Mouse (Mus musculus) embryo, embryonic 11.5 days (tissue): ENCODE measurements around the gene Klhl36.
"Not testable (repeated sequence)": the region's sequence is repeated elsewhere in the genome, so short reads cannot be mapped to it uniquely, and the experiment has no call there.

ENCODE experiments used
- DNase-seq: peaks from one replicate; pipeline ENCODE4 v3.0.0-alpha.2; 2012; ENCODE audit warnings: low read depth, low spot score

Klhl36 gene

DNA sequence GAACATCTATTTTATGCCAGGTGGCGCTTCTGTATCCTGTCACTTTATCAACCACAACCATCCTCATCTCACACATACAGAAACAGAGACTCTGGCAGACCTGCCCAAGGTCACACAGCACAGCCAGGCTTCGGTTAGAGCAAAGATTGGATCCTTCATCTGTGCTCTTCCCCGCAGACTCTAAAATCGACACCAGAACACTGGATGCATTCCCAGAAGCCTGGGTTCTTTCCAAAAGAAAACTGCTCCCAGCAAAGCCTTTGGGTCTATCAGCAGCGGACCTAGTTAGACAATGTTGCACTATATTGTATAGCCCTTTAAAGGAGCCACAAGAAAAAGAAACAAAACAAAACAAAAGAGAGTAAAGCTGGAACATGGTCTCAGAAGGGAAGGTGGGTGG lies 26.8 kb upstream of the Klhl36 start:
- DNase-seq, result no peak

DNA sequence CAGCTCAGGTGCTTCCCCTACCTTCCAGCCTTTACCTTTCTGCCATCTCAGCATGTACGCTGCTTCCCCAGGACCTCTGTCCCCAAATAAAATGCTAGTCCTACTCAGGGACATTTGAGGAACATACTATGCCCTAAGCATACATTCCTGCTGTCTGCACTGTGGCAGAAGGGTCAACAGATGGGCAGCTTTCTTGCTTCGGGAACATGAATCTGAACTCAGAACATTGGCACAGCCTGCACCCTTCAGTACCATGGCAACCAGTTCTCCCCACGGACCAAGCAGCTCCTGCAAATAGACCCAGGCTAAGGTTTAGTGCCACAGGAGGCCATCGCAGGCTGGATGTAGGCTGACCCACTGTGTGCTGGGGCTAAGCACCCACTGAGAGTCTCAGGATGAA lies 25.2 kb upstream of the Klhl36 start:
- DNase-seq, result no peak

DNA sequence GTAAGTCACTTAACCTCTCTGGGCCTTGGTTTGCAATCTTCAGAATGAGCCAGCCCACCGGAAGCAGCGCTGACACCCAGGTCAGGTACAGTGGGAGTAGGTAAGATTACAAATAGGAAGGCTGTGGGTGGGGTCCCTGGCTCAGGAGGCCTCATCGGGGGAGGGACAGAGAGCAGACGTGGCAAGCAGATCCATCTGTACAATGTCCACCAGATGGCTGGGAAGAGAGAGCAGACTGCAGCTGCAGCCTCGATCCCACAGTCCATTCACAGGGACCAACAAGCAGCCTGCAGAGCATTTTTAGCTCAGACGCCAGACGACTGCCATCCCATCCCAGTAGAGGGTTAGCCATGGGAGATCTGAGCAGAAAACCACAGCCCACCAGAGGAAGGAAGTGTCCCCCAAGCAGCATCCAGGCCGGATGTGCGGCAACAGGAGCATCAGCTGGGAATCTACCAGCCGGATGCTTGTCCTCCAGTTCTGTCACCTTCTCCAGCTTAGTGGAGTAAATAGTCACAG lies 24.5 kb upstream of the Klhl36 start:
- DNase-seq, result no peak

DNA sequence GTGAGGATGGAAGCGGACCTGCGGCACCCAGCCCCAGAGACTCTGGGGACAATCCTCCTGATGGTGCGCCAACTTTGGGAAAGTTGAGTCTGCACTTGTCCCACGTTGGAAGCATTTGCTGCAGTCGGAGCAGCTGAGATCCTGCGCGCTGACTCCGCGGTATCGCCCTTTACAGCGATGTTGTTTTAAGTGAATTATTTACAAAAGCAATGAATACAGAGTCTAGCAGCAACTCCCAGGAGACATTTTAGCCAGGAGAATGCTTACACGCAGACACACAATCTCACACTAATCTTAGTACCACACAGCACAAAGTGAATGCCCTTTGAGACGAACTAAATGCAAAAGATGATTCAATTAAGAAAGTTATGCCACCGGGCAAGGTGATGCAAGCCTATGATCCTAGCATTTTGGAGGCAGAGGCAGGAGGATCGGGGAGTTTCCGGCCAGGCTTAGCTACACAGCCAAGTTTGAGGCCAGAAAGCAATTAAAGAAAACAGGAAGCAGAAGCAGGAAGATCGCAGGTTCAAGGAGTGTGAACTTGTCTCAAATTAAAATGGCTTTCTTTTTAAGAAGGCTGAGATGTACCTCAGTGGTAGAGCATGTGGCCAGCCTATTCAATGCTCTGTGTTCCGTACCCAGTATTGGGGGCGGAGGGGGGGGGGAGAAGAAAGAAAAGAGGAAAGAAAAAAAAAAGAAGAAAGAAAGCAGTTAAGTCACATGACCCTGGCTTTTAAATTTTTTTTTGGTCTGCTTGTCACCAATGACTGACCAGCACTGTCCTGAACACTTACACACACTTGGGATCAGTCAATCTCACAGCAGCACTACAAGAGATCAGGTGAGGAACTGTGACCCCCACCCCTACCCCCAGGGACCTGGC lies 23.7 kb upstream of the Klhl36 start:
- DNase-seq, result no peak

DNA sequence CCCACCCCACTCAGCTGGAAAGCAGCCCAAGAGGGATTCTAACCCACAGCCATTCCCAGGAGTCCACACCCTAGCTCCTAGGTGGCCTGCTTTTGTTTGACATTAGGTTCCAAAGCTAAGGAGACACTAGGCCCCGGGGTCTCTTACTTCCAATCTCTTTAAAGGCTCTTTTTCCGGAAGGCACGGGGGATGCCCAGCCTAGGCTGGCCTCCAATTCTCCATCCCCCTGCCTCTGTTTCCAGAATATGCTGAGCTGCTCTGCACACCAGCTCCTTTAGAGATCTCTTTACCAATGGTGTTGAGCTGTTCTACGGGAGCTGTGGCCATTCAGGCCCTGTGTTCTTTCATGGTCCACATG lies 23.1 kb upstream of the Klhl36 start:
- DNase-seq, result no peak

DNA sequence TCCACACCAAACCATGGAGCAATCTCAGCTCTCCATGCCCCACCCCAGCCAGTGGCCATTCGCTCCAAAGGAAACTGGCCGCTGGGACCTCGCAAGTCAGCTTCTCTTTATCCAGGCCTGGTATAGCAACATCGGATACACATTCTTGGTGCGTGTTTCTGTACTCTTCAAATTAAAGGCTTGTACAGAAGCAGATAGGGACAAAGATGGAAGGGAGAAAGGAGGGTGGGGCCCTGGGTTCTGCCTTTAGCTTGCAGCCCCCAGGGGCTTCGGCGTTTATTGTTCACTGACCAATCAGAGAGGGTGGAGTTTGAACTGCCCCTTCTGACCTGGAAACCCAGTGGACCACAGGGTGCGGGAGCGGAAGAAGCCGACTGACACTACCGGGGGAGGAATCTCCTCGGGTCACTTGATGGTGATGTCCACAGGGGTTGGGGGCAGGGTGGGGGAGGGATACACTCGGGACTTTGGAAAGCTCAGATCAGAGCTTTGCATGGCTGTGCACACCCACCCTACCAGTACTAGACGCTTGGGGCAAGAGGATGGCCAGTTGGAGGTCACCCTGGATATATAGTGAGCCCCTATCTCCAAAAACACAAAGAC lies 22.5 kb upstream of the Klhl36 start:
- DNase-seq, result no peak

DNA sequence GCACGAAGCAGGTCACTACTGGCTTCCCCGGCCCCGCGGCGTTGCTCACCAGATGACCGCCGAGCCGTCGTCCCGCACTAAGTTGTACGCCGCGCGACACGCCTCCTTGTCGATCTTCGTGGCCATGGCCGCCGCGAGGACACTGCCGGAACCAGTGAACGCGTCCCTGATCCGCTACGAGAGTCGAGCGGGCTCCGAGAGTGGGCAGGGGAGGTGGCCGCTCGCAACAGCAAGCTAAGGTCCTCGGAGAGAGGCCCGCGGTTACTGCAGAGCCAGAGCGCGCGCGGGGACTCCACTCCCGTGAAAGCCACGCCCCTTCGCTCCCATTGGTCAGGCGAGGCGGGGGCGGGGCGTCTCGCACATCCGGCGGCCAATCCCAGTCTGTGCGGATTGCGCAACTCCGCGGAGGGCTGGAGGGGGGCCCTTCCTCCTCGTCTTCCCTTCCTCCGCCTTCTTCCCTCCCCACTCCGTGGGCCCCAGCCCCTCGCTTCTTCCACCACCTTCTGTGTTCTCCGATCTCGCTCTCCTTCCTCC lies 21.7 kb upstream of the Klhl36 start, which contains the start of gene Cotl1:
Cotl1 (minus strand) TSS at position 270 of the 534 bp plus-strand sequence.
- DNase-seq, result peak; percentile 95

DNA sequence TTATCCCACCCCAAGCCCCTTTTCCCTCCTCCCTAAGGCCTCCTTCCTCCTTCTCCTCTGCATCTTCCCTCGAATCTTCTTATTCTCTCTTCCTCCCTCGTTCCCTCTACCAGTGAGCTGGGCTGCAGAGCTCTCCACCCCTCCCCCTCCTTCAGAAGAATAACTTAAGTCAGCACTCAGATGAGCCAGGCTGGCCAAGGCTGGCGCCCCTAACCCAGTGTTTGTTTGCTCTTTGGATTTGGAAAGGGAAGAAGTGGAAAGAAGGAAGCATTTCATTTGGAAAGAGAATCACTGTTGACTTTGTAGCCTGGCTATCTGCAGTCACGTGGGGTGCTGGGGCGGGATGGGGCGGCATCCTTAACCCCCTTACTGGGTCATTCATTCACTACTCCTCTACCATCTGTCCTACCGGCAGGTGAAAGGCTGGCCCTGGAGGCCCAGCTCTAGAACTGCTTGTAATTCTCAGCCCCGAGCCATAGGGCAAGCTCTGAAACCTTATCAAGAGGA lies 21.1 kb upstream of the Klhl36 start:
- no peak for DNase-seq

DNA sequence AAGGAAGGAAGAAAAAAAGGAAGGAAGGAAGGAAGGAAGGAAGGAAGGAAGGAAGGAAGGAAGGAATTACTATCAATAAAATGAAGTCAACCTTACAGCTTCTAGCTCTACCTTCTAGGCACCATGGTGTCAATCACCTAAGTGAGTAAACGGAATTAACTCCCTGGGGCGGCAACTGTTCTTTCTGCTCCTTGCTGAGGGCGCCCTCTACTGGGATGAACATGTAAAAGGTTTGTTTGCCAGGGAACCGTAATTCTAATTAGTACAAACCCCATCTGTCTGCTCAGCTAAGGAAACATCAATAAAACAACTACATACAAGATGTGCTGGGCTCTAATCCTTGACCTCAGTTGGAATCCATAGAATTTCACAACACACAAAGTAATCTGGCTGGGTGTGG lies 18.6 kb upstream of the Klhl36 start:
- no peak for DNase-seq

DNA sequence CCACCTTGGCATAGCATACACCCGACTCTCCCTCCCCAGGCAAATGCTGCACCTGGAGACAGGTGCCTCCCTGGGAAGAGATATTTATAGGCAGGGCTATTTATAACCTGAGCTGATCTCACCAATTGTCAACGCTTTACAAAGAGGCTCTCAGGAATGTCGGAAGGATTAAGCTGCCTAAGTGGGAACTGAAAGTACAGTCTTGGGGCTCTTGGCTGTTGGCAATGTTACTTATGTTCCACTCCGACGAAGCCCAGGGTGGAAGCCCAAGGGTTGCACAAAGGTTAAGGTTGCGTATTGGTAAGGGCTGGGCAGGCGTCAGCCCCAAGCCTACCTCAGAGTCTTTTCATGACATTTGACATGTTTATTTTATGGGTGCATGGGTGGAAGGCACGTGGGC lies 17.5 kb upstream of the Klhl36 start:
- no peak for DNase-seq

DNA sequence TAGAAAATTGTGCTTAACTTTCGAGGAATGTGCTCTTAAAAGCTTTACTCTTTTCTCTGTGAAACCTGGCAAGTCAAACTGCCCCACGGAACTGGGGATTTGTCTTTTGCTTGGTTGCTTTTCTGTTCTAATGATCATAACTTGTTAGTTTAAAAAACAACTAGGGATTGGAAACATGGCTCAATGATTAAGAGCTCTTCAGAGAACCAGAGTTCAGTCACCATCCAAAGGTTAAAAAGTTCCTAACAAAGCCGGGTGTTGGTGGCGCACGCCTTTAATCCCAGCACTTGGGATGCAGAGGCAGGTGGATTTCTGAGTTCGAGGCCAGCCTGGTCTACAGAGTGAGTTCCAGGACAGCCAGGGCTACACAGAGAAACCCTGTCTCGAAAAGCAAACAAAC lies 16.3 kb upstream of the Klhl36 start:
- not testable (repeated sequence) for DNase-seq

DNA sequence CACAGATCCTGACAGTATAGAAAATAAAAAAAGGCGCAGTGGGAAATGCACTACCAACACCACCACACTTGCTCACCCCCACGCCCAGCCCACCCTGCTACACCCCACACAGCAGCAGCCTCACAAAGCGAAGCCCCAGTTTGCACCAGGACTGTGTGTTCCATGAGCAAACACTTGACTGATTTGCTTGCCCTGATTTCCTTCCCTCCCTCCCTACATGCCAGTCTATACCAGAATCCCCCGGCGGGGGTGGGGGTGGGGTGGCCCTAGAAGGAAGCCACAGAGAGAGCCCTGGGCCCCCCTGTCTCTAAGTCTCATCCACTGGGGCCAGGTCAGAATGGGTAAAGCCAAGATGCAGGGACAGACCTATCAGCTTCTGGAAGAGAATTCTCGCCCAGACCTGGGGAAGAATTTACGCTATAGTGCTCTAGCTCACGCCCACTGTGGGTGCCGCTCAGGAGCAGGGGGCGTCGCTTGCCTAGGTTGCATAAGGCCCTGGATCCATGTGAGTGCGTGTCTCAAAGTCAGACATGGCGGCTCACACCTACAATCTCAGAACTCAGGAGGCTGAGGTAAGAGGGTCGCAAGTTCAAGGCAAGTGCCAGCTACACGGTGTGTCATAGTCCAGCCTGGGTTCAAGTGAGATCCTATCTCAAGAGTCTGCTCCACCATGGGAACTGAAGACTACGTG lies 14.7 kb upstream of the Klhl36 start:
- no peak for DNase-seq

DNA sequence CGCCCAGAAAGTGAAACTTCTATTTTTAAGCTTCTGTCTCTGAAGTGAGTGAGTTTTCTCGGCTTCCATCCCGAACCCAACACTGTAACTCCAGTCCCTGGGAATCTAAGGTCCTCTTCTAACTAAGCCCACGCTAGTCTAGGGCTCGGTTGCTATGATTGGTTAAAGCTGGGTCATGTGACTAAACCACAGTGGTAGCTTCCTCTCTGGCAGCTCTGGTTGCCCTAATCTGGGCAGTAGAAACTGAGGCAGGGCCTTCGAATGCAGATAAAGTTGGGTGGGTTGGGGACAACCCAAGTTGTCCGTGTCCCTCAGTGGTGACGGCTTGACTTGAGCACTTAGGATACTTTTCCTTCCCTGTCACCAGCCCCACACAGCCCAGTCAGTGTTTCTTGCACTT lies 8.5 kb upstream of the Klhl36 start:
- DNase-seq, result no peak

DNA sequence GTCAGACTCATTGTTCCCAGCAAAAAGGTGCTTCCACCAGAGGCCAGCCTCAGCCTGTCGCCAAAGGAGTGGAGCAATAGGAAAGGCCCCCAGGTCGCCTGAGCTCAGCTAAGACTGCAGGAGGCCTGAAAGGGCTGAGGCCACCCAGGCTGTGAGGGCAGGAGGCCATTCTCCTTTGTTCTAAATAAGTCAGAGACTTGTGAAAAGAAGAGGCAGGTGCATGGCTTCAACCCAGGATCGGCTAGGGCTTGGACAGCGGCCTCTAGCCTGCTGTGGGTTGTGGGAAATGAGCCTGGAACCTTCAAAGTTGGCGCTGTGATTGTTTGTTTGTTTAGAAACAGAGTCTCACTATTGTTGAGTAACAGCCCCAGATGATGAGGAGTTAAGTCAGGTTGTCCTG lies 8.0 kb upstream of the Klhl36 start:
- no peak for DNase-seq

DNA sequence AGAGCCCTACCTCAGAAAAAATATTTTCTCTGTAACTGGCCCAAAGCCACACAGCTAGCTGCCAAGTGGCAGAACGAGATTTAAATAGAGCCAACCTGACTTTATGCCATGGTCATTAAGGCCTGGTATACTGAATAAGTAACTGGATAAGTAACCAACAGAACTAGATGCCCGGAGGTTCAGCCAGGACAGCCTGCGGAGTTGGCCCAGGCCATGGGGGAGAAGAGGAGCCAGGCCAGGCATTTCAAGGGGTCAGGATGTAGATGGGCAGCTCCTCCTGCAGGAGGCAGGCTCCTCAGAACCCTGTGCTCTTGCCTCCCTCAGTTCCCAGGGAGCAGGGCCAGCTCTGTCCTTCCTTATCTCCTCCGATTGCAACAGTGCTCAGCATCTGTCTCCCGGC lies 6.4 kb upstream of the Klhl36 start:
- DNase-seq, result no peak

DNA sequence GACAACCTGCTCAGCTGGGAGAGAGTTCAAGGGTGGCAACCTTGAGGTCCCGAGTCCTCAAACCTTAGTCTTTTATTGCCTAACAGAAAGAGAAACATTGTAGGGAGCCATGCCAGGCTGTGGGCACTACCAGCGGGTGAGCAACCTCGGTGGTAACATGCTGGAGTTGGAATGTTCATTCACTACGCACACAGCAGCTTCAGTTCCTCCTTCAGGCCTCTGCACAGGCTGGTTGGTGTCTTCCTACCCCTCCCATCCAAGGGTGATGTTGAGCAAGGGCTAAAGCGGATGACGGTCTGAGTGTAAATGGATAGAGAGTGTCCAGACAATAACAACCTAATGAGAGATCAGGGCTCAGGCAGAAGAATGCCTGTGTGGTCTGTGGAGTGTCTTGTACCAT lies 4.3 kb upstream of the Klhl36 start:
- DNase-seq, result no peak

DNA sequence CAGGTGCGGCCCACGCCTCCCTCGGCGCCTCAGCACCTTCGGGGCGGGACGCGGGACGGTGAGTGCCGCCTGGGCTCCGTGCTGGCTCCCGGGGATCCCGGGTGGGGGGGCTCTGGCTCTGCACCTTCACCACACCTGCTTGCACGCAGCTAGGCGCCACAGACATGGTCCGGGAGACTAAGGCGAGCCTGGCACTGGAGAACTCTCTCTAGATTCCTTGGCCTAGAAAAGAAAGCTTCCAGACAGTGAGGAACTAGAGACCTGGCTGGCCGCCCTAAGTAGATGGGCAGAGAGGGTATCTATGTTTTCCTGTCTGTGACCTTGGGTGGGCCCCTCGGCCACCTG lies 296 bp downstream of the Klhl36 start:
- no peak for DNase-seq

DNA sequence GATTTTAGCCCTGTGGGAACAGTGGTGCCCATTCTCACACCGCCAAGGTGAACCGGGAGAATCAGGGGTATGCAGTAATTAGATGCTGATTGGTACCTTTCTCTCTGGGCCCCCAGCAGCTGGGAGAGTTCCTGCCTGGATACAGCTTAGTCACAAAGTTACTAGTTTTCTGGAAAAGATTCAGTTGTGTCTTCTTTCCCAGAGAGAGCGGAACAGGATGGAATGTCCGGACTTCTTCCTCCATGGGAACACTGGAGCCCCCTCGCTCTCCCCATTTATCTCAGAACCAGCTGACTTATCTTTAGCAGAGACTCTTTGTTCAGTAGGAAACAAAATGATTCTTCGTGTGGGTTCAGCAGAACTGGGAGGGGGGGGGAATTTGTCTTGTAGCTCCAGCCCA lies 683 bp downstream of the Klhl36 start:
- DNase-seq, result no peak

DNA sequence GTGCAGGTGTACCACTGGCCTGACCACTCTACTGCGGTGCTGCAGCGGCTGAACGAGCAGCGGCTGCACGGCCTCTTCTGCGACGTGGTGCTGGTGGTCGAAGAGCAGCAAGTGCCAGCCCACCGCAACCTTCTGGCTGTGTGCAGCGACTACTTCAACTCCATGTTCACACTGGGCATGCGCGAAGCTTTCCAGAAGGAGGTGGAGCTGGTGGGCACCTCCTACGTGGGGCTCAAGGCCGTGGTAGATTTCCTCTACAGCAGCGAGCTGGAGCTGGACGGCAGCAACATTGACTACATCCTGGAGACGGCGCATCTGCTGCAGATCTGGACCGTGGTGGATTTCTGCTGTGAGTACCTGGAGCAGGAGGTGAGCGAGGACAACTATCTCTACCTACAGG lies 7.5 kb downstream of the Klhl36 start:
- DNase-seq, result no peak

DNA sequence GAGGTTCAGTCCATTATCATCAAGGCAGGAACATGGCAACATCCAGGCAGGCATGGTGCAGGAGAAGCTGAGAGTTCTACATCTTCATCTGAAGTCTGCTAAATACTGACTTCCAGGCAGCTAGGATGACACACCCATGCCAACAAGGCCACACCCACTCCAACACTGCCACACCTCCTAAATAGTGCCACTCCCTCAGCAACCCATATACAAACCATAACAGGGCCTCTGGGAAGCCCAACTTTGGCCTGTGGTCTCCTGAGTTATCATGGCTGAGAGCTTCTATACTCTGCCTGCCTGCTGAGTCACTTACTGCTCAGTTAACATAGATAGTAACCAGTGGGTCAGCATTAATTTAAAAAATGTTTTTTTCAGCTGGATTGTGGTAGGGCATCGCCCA lies 11.1 kb downstream of the Klhl36 start:
- DNase-seq, result no peak

DNA sequence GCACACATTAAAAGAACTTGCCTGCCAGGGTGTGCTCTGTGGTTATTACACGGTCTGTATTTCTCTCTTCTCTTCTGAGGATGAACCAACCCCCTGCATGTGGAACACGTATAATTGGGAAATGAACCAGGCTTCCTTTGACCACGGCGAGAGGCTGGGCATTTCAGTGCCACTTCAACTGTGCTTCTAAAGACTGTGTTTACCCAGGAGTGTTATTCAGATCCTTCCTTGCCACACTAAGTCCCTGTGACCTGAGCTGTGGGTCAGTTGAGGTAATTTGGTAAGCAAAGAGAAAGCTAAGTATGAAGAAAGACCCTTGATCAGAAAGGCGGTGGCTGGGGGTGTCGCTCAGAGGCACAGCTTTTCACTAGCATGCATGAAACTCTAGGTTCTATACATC lies 19.2 kb downstream of the Klhl36 start:
- no peak for DNase-seq

DNA sequence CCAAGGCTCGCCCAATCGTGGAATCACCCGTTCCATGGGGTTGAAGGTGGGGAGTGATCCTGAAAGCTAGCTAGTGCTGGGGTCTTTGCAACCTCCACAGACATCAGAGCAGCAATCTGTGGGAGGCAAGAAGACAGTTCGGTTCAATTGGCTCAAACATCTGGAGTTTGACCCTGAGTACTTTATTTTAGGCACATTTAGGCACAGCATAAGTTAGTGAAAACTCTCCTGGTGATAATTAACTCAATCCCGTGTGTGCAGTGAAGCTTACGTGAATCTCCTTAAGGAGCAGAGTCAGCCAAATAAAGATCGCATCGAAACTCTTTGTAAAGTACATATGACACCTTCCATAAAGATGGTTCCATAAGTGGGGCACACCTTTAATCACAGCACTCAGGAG lies 19.9 kb downstream of the Klhl36 start:
- no peak for DNase-seq
